Mouse (Mus musculus): ENCODE results near the gene Myadml2. TPM values are rescaled to one million over a fixed set of nuclear protein-coding genes. Genes with fewer than 3 reads are reported as not detected.

The Myadml2 gene
- total and polyA plus RNA-seq, 3 experiments: 0.68 TPM; not detected in 2

DNA sequence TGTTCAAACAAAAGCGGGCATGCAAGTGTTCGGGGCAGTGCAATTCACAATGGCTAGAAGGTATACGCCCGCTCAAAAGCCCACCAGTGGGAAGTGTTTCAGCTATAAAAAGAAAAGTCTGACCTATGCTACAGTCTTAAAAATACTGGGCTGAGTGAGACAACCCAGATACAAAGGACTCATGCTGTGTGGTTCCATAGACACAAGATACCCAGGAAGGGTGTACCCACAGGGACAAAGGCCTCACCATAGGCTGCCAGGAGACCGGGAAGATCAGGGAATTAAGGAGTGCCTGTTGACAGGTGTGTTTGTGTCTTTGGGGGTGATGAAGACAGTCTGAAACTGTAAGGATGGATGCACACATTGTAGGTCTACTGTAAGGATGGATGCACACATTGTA lies 15.8 kb upstream of the Myadml2 start:
- dilution Hi-C loops (cut with MboI; ENCODE audit: extremely low pct_ligation_motif_present, extremely low pct_unique_long_range_greater_than_20kb, low sequenced_read_pairs): no loop called here
- H3K27me3 ChIP-seq (replicated peaks): peaks cover 50% of the 10 kb centered on the region

GRCm38 (mm10) chr11:120662759-120663158 lies 14.8 kb upstream of the Myadml2 start:
- Histone ChIP-seq H3K4me1 (ENCODE audit: control insufficient read depth in 1 of 2, insufficient read depth in 2 of 2) (peaks cover 0 to 10% of the 10 kb centered on the region in 2 experiments; a peak in 2 of 4 replicates), H3K4me3 (replicated peaks in 1 of 3; ENCODE audit: low read depth in 2 of 3, low read length in 2 of 3, poor library complexity in 1 of 3) (no peak overlapping the region), H3K27ac (ENCODE audit: insufficient read depth, low read depth) (no peak overlapping the region), H3K79me2 (replicated peaks; ENCODE audit: control insufficient read depth, extremely low read depth, insufficient read depth, poor library complexity, severe bottlenecking) (no peaks in the 10 kb centered on the region), H3K9ac (ENCODE audit: insufficient read depth, low read depth) (no peak overlapping the region), H3K9me3 (replicated peaks; ENCODE audit: low read length) (peaks cover 7% of the 10 kb centered on the region), H3K4me2 (ENCODE audit: insufficient read depth, low read depth, poor library complexity, severe bottlenecking) (no peak overlapping the region), H3K27me3 (replicated peaks) (peaks cover 59% of the 10 kb centered on the region), H3K36me3 (replicated peaks in 1 of 2; ENCODE audit: control insufficient read depth in 1 of 2, insufficient read depth in 1 of 2, low read length in 1 of 2) (no peaks in the 10 kb centered on the region)
- dilution Hi-C loops (cut with MboI; ENCODE audit: extremely low pct_ligation_motif_present, extremely low pct_unique_long_range_greater_than_20kb, low sequenced_read_pairs): no loop called here
- no peak for DNase-seq (ENCODE audit: extremely low read depth)
- in situ Hi-C loops (cut with MboI; ENCODE audit: low pct_ligation_motif_present, low pct_unique_long_range_greater_than_20kb, low sequenced_read_pairs): no loop called here
- no peak for TF ChIP-seq NELFE (IDR thresholded peaks at IDR 0.05; ENCODE audit: low read depth, low read length)
- no peak for TF ChIP-seq CTCF (conservative IDR thresholded peaks at IDR 0.05 in 1 of 2, IDR thresholded peaks at IDR 0.05 in 1 of 2; ENCODE audit: low read depth in 2 of 2, low read length in 2 of 2)
- TF ChIP-seq UBTF (IDR thresholded peaks at IDR 0.05; ENCODE audit: low read depth, low read length): no peak
- TF ChIP-seq MXI1 (IDR thresholded peaks at IDR 0.05; ENCODE audit: low read depth, low read length): no peak
- no peak for TF ChIP-seq IRF4 (IDR thresholded peaks at IDR 0.05; ENCODE audit: low read depth, low read length)
- no peak for TF ChIP-seq MYC (IDR thresholded peaks at IDR 0.05; ENCODE audit: low read depth, low read length)
- no peak for TF ChIP-seq ZMIZ1 (IDR thresholded peaks at IDR 0.05; ENCODE audit: low read depth, low read length)
- TF ChIP-seq ETS1 (conservative IDR thresholded peaks at IDR 0.05; ENCODE audit: low read depth, low read length): no peak
- TF ChIP-seq HCFC1 (IDR thresholded peaks at IDR 0.05; ENCODE audit: low read depth, low read length): no peak
- no peak for TF ChIP-seq E2F4 (IDR thresholded peaks at IDR 0.05; ENCODE audit: insufficient replicate concordance, low read depth, low read length)
- TF ChIP-seq POLR2AphosphoS2 (IDR thresholded peaks at IDR 0.05; ENCODE audit: low read depth, low read length): no peak
- no peak for TF ChIP-seq GABPA (IDR thresholded peaks at IDR 0.05; ENCODE audit: insufficient replicate concordance, low read depth, low read length)
- TF ChIP-seq RCOR1 (conservative IDR thresholded peaks at IDR 0.05; ENCODE audit: low read depth, low read length): no peak
- TF ChIP-seq KAT2A (IDR thresholded peaks at IDR 0.05; ENCODE audit: insufficient replicate concordance, low read length): no peak
- TF ChIP-seq CHD1 (IDR thresholded peaks at IDR 0.05; ENCODE audit: low read depth, low read length): no peak
- TF ChIP-seq MAX (IDR thresholded peaks at IDR 0.05; ENCODE audit: low read length): no peak
- TF ChIP-seq NRF1 (IDR thresholded peaks at IDR 0.05; ENCODE audit: low read depth, low read length): no peak
- no peak for TF ChIP-seq ELF1 (IDR thresholded peaks at IDR 0.05; ENCODE audit: low read depth, low read length)
- TF ChIP-seq POLR2A (IDR thresholded peaks at IDR 0.05; ENCODE audit: low read depth, low read length): no peak

More for the DNA sequence above, 15.8 kb upstream of the Myadml2 start:
- Histone ChIP-seq H3K9ac (ENCODE audit: insufficient read depth, low read depth) (no peak overlapping the region), H3K9me3 (replicated peaks; ENCODE audit: low read length) (peaks cover 7% of the 10 kb centered on the region), H3K79me2 (replicated peaks; ENCODE audit: control insufficient read depth, extremely low read depth, insufficient read depth, poor library complexity, severe bottlenecking) (no peaks in the 10 kb centered on the region), H3K27ac (ENCODE audit: insufficient read depth, low read depth) (no peak overlapping the region), H3K4me3 (replicated peaks in 1 of 3; ENCODE audit: low read depth in 2 of 3, low read length in 2 of 3, poor library complexity in 1 of 3) (no peak overlapping the region), H3K36me3 (replicated peaks in 1 of 2; ENCODE audit: control insufficient read depth in 1 of 2, insufficient read depth in 1 of 2, low read length in 1 of 2) (no peaks in the 10 kb centered on the region), H3K4me1 (ENCODE audit: control insufficient read depth in 1 of 2, insufficient read depth in 2 of 2) (peaks cover 0 to 8% of the 10 kb centered on the region in 2 experiments; a peak in 2 of 4 replicates), H3K4me2 (ENCODE audit: insufficient read depth, low read depth, poor library complexity, severe bottlenecking) (no peak overlapping the region)
- TF ChIP-seq TBP (conservative IDR thresholded peaks at IDR 0.05; ENCODE audit: low read depth, low read length) (no peak), POLR2A (IDR thresholded peaks at IDR 0.05; ENCODE audit: low read depth, low read length) (no peak), HCFC1 (IDR thresholded peaks at IDR 0.05; ENCODE audit: low read depth, low read length) (no peak), POLR2AphosphoS2 (IDR thresholded peaks at IDR 0.05; ENCODE audit: low read depth, low read length) (no peak), JUND (conservative IDR thresholded peaks at IDR 0.05; ENCODE audit: low read depth, low read length) (no peak), MAZ (IDR thresholded peaks at IDR 0.05; ENCODE audit: low read depth, low read length) (no peak), TCF12 (IDR thresholded peaks at IDR 0.05; ENCODE audit: low read depth, low read length) (no peak), E2F4 (IDR thresholded peaks at IDR 0.05; ENCODE audit: insufficient replicate concordance, low read depth, low read length) (no peak), MYC (IDR thresholded peaks at IDR 0.05; ENCODE audit: low read depth, low read length) (no peak), ZMIZ1 (IDR thresholded peaks at IDR 0.05; ENCODE audit: low read depth, low read length) (no peak), ZC3H11A (IDR thresholded peaks at IDR 0.05; ENCODE audit: low read depth, low read length) (no peak), ELF1 (IDR thresholded peaks at IDR 0.05; ENCODE audit: low read depth, low read length) (no peak), CTCF (conservative IDR thresholded peaks at IDR 0.05 in 1 of 2, IDR thresholded peaks at IDR 0.05 in 1 of 2; ENCODE audit: low read depth in 2 of 2, low read length in 2 of 2) (no peak), MXI1 (IDR thresholded peaks at IDR 0.05; ENCODE audit: low read depth, low read length) (no peak), ZNF384 (IDR thresholded peaks at IDR 0.05; ENCODE audit: low read depth, low read length) (no peak), CHD2 (IDR thresholded peaks at IDR 0.05; ENCODE audit: low read length) (no peak), GABPA (IDR thresholded peaks at IDR 0.05; ENCODE audit: insufficient replicate concordance, low read depth, low read length) (no peak), MAFK (IDR thresholded peaks at IDR 0.05; ENCODE audit: insufficient replicate concordance, low read length) (no peak)
- in situ Hi-C loops (cut with MboI; ENCODE audit: low pct_ligation_motif_present, low pct_unique_long_range_greater_than_20kb, low sequenced_read_pairs): no loop called here
- DNase-seq (ENCODE audit: extremely low read depth): no peak
